Mouse (Mus musculus) frontal cortex, postnatal 14 days (tissue): Measurements from ENCODE around the gene Dner.

Experiments
- DNase-seq, 2 experiments: peaks; one replicate each; pipeline ENCODE4 v3.0.0; 2022; ENCODE audit warnings: low spot score in 2 of 2

Dner gene

DNA sequence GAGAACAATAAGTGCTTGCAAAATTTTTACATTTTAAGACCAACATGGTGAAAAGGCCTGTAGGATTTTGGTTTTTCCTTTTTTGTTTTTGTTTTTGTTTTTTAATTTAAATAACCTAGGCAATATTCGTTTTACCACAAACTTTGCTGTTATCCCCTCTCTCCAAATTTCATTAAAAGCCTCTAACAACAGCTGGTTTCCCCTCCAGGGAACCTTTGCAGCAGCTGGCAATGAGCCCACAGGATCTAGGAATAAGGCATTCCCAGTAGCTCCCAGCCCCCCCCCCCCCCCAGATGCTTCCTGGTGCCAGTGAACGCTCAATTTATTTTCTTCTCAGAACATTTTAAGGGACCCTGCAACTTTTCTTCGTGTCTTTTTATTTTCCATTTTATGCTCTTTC, 370.7 kb downstream of the Dner start:
- no peak for DNase-seq

DNA sequence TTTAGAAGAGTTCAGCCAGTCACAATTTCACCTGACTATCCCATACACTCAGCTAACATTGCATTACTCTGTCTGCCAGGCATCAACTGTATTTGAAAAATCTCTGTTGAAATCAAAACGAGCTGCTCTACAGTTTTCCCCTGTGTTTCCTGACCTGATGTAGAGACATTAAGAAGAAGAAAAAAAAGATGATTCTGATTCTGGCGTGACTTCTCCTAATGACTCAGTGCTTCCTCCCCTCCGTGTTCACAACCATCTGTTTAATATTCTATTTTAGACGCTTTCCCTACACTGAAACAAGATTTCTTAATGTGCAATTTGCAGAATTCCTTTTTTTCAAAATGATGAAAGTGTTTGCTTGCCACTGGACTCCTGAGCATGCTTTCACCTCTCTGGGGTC, 374.7 kb downstream of the Dner start:
- no peak for DNase-seq
